Mouse (Mus musculus): Measurements from ENCODE around the gene A630001G21Rik.

A630001G21Rik gene

GRCm38 (mm10) chr1:85766120-85766519 lies 12.3 kb downstream of the A630001G21Rik start:
- DNase-seq, result no peak

GRCm38 (mm10) chr1:85764291-85764690 lies 14.2 kb downstream of the A630001G21Rik start:
- DNase-seq, result no peak

GRCm38 (mm10) chr1:85763386-85763785 lies 15.1 kb downstream of the A630001G21Rik start:
- DNase-seq, result no peak

- no peak for DNase-seq
These were observed 16.8 kb downstream of the A630001G21Rik start for GRCm38 (mm10) chr1:85761665-85762064.

- no peak for DNase-seq
These were observed 19.5 kb downstream of the A630001G21Rik start for GRCm38 (mm10) chr1:85758969-85759293.

- no peak for DNase-seq
These were observed 20.0 kb downstream of the A630001G21Rik start for GRCm38 (mm10) chr1:85758231-85758968.

- DNase-seq, result no peak
These were observed 20.8 kb downstream of the A630001G21Rik start for GRCm38 (mm10) chr1:85757531-85758230.

GRCm38 (mm10) chr1:85751932-85752680 lies 26.3 kb downstream of the A630001G21Rik start:
- DNase-seq, result no peak

GRCm38 (mm10) chr1:85751494-85751893 lies 26.9 kb downstream of the A630001G21Rik start:
- DNase-seq, result peak in 1 of 2 experiments; percentile 6

- no peak for DNase-seq
These were observed 27.8 kb downstream of the A630001G21Rik start for GRCm38 (mm10) chr1:85750650-85751049.

GRCm38 (mm10) chr1:85749829-85750228 lies 28.6 kb downstream of the A630001G21Rik start:
- no peak for DNase-seq

GRCm38 (mm10) chr1:85746511-85746910 lies 31.9 kb downstream of the A630001G21Rik start:
- DNase-seq, result no peak

- no peak for DNase-seq
These were observed 33.9 kb downstream of the A630001G21Rik start for GRCm38 (mm10) chr1:85744539-85744938.

- DNase-seq, result no peak
These were observed 35.4 kb downstream of the A630001G21Rik start for GRCm38 (mm10) chr1:85742916-85743505.

GRCm38 (mm10) chr1:85742333-85742732 lies 36.1 kb downstream of the A630001G21Rik start:
- DNase-seq, result no peak

GRCm38 (mm10) chr1:85740923-85741322 lies 37.5 kb downstream of the A630001G21Rik start:
- DNase-seq, result no peak

- no peak for DNase-seq
These were observed 38.6 kb downstream of the A630001G21Rik start for GRCm38 (mm10) chr1:85739819-85740218.

GRCm38 (mm10) chr1:85739000-85739399 lies 39.4 kb downstream of the A630001G21Rik start:
- DNase-seq, result no peak

- DNase-seq, result peak; percentile 57 to 67
These were observed 41.9 kb downstream of the A630001G21Rik start for GRCm38 (mm10) chr1:85736355-85737184.

- peak; percentile 8 to 40 for DNase-seq
These were observed 42.9 kb downstream of the A630001G21Rik start for GRCm38 (mm10) chr1:85735463-85736123.

- no peak for DNase-seq
These were observed 43.9 kb downstream of the A630001G21Rik start for GRCm38 (mm10) chr1:85734511-85734910.

- no peak for DNase-seq
These were observed 45.9 kb downstream of the A630001G21Rik start for GRCm38 (mm10) chr1:85732581-85732980.

All from kidney, adult 8-10 months (tissue).